Mouse (Mus musculus): ENCODE measurements around the gene Gm20388. TPM values are rescaled to one million over a fixed set of nuclear protein-coding genes. Genes with fewer than 3 reads are reported as not detected.

Gene Gm20388
- total RNA-seq, 2 experiments from 2014 or later, result 4.0 TPM; not detected in 1

DNA sequence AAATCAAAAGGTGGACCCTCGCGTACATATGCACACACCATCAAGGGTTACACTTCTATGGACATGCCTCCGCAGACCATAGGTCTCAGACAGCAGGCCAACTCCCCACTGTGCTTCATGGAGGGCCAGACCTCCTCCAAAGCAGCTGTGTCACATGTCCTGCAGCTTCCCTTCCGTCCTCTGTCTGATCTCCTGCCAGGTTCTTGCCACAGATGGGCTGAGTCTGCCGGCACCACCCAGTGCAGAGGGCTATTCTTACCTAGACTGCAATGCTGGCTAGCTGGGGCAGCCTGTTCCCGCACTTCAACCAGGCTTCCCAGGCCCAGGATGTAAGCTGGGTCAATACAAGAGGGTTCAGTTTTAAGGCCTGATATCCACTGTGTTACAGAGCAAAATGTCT lies 4464.5 kb downstream of the Gm20388 start:
- DNase-seq, result peak; percentile 28 to 33

DNA sequence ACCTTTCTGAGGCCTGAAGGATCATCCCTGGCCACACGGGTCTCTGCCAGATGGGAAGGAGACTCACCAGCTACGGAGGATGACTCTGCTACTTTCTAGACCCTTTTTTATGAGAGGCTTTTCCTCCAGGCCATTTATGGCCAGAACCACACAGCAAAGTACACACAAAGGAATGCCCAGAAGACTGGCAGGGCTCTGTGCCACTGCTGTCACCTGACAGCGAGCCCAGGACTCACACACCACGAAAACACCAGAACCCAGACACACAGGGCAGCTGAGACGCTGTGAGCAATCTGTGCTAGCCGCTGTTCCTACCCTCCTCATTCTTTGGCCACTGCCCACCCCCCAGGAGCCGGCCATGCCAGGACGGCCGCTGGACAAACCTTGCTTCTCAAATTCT lies 4465.1 kb downstream of the Gm20388 start:
- DNase-seq, result peak in 1 of 2 experiments; percentile 14

DNA sequence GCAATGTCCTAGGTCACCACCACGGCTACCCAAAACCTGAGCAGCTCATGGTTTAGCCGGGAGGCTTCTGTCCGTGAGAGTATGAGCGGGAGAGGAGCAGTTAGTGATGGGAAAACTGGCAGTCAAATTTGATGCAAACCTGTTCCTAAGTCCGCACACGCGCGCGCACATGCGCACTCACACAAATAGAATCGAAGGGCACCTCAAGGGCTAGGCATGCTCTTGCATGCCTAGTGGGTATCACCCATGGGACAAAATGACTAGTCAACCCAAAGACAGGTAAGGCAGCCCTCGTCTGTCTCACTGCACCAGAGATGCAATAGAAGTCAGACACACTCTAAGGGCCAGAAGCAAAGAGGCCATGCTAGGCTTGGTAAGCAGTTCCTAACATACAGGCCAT lies 4465.8 kb downstream of the Gm20388 start:
- DNase-seq, result no peak

DNA sequence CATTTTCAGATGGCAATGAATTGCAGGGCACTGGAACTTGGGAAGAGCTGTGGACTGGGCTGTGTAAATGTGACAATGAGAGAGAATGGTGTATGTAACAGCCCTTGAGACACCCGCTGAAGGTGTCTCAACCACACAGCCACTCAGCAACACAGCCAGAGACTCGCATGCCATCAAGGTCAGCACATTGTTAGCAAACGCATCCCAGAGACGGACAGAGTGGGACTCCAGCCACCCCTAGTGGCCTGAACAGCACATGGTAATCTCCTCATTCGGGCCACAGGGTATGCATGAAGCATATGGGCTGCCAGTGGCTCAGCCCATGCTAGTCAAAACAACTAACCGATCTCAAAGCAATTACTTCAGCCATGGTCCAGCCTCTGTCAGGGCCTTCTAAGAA lies 4468.6 kb downstream of the Gm20388 start:
- DNase-seq, result no peak

DNA sequence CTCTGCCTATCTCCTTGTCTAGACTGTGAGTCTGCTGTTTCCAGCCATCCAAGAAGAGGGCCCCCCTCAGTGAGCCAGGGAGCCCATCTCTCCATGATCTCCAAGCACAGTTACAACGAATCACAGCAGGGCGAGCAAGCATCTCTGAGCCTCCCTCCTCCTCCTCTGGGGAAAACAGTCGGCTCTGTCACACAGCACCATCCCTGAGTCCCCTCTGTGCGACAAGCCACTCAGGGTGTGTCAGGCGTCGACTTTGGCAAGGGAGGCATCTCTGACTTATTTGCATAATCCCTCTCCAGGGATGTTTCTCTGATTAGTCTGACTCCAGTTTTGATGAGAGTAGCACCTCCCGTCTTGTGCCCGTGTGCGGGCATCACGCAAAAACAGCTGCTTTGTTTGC lies 4471.6 kb downstream of the Gm20388 start:
- no peak for DNase-seq

DNA sequence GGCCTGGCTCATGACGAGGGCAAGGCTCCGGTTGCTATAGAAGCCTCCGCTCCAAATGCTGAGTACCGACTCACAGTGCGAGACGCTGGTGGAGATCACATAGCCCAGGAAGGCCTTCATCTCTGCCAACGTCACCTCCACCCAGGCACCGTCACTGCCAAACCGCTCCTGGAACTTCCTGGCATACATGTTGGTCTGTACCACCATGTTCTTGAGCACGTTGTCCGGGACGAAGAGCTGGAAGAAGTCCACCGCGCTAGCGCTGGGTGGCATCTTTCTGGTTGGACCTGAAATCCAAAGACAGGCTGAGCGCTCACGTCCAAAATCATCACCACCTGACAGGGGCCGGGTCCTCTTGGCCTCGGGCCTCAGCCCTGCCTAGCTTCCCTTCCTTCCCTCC lies 4473.7 kb downstream of the Gm20388 start:
- DNase-seq, result no peak

DNA sequence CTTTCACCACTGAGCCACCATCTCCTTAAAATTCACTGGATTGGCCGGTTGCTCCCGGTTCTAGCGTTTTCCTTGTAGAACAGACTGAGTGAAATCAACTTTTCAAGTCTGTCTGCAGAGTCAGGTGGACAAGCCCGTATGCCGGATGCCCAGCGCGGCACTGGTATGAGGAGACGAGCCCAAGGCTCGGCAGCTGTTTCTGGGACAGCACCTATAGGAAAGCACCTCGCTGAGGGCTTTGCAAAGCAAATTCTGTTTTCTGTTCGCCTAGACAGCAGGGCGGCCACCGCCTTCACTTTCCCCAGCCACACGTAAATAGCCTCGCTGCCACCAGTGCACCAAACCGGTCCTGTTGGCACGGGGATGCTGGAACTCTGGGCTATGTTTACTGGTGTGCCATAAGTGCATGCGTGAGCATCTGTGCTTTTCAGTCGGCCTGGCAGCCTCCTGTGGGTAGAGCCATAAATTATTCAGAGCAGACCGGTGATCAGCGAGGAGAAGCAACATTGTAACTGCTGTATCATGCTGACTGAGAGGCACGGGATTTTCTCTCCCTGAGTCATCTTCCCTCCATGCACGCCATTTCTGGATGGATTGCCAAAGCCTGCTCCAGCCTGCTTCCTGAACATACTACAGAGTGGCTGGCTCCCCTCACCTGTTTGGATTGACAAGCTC lies 4475.7 kb downstream of the Gm20388 start:
- no peak for DNase-seq

DNA sequence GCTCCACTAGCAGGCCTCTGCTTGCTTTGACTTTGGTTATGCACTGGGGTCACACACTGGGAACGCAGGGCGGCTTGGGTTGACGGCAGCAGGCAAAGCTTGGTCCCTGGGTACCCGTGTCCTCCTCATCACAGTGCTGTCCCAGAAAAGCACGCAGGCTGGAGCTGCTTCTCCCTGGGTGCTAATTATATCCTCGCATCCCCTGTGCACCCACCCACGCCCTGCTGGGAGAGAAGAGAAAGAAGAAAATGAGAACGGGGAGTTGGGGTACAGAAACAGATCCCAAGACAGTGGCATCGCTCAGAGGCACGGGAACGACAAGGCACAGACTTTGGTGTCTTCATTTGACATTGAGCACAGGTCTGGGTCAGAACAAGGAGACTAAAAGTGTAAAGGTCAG lies 4478.9 kb downstream of the Gm20388 start:
- DNase-seq, result no peak

DNA sequence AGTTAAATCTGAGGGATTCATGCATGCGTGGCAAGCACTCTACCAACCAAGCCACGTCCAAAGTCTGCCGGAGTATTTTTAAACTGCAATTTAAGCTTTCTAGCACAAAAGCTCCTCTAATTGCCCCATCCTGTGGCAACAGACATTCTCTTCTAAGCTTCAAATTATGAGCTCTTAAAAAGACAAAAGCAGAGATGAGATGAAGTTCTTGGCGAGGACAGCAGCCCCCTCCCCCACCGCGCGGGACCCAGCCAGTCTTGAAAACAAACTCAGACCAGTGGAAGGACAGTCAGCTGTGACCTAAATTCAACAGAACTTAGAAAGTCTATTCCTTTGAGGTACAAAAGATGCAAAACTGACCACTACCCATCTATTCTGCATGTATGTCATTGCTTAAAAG lies 4480.6 kb downstream of the Gm20388 start:
- DNase-seq, result no peak

DNA sequence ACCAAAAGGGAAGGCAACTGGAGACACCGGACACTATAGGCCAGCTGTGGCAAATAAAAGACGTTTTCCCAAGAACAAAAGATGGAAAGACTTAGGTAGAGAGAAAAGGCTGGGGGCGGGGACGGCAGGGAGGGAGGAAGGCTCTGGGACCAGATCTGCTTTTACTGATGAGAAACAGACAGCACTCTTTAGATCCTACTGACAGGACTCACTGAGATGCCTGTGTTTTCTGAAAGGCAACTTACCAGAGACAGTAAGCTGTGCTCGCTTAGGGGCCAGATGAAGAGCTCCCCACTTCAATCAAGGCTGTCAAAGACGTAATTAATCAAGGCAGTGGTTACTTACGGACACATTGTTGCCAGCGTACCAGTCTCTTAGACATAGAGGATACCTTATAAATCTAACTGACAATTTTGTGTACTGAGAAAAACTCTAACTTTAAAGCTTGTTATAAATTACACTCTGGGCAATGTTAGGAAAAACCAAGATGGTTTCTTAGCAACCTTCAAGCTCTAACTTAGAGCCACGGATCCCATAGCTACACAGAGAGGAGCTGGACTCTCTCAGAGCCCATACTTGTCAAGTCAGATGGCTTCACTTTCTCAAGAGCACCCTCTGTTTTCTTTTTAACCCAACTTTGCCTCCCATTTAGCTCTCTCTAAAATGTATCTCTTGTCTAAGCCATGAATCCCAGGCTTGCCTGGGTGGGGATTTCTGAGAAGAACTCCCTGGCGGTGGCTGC lies 4481.8 kb downstream of the Gm20388 start:
- no peak for DNase-seq

DNA sequence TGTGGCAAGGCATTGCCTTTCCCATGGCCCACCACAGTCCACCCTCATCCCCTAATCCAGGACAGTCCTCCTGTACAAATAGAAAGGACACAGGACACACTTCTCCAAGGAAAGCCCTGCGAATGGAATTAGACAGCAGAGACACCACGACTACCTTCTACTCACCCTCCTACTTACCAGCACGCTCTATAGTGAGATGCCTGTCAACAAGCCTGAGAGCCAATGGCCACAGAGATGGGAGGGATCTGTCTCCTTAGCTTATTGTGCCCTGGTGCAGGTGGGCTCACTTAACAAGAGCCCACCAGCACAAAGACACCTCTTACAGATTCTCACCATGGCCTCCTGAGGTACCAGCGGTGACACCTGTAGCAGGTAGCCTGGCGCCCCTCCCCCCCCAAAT lies 4482.4 kb downstream of the Gm20388 start:
- no peak for DNase-seq

DNA sequence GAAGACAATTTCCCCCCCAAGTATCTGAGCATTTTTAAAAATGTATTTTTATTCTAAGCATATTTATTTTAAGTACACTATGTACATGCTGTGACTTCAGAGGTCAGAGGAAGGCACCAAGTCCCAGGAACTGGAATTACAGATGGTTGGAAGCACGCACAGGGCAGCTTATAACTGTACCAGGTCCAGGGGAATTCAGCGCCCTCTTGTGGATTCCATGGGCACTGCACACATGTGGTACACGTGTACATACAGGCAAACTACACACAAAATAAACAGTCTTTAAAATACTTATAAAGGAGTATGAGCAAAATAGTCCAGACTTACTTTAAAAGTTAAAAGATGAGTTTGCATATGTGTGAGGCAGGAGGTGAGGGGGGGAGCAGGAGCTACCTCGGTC lies 4483.3 kb downstream of the Gm20388 start:
- DNase-seq, result no peak

DNA sequence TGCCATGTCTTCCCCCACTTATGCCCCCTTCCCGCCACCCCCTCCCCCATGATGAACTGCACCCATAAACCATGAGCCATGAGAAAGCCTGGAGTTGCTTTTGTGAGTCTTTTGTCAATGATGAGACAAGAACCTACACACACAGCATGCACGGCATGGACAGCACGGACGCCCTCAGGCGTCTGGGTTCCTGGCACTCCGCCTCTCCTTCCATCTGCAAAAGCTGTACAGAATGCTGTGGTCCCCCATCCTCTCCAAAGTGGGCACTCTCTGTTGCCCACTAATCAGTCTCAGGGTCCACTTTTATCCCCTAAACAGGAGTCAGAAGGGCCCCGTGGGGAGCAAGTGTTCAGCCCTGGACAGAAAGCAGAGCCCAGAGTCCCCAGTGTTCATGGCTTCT lies 4484.3 kb downstream of the Gm20388 start:
- no peak for DNase-seq

Small RNA genes within 50 kb of the gene (microRNA-seq; reads per million reads assigned to microRNA genes)
- gene Gm22715, result 0 reads per million in 2 experiments
- gene Gm24366, result 0 reads per million in 2 experiments
- 0 reads per million in 2 experiments for gene Gm27530
- gene Mir1967, result 0 reads per million in 2 experiments
- gene Mir6396, result 0 reads per million in 2 experiments
- gene Mir7079, result 0 to 0.27 reads per million in 2 experiments
- 0.27 to 0.38 reads per million in 2 experiments for gene Mir7080
- 0 to 0.27 reads per million in 2 experiments for gene Mir7237
- 1.9 to 5.1 reads per million in 2 experiments for gene Mir7687

Other genes with a start within 250 kb of the Gm20388 start
- 10 to 100 TPM; 26.5 to 28.0 TPM for gene Wfdc1, start 244.5 kb upstream of the Gm20388 start, total RNA-seq (2021)
- under 1 TPM; 0.12 to 0.21 TPM for gene Atp2c2, start 210.8 kb upstream of the Gm20388 start, total RNA-seq (2021)
- 10 to 100 TPM; 11.5 to 14.2 TPM for gene Tldc1, start 132.4 kb upstream of the Gm20388 start, total RNA-seq (2021)
- gene Cotl1, start 70.3 kb upstream of the Gm20388 start, total RNA-seq (2021), result 10 to 100 TPM; 16.7 to 22.9 TPM
- gene Klhl36, start 48.6 kb upstream of the Gm20388 start, total RNA-seq (2021), result 1 to 10 TPM; 2.3 to 3.0 TPM
- 10 to 100 TPM; 45.6 to 51.4 TPM for gene Usp10, start 481 bp upstream of the Gm20388 start, total RNA-seq (2021)
- 10 to 100 TPM; 25.1 to 27.1 TPM for gene Crispld2, start 81.6 kb downstream of the Gm20388 start, total RNA-seq (2021)
- 10 to 100 TPM; 36.6 to 38.6 TPM for gene Zdhhc7, start 190.6 kb downstream of the Gm20388 start, total RNA-seq (2021)
- 10 to 100 TPM; 15.1 to 19.3 TPM for gene 6430548M08Rik, start 203.3 kb downstream of the Gm20388 start, total RNA-seq (2021)